Mouse (Mus musculus) left cerebral cortex, postnatal 4 days (tissue): ENCODE measurements around the gene Mrpl21. TPM values are rescaled to one million over a fixed set of nuclear protein-coding genes. Genes with fewer than 3 reads are reported as not detected.

Experiments used
- DNase-seq: peaks from one replicate; pipeline ENCODE4 v3.0.0-alpha.2; 2022
- intact Hi-C: fragments of 180-260 bp; cut with DNase I; formaldehyde crosslinking; loops from one replicate; pipeline ENCODE4 v1.15.1; 2025
- microRNA-seq: library from miRNA; unstranded; fragments of <30 nt; microRNA quantifications from one replicate; pipeline ENCODE4 v1.2.0, GENCODE M21; 2022
- total RNA-seq, 2 experiments: library from RNA; stranded (reverse); gene quantifications; 2 replicates each; pipeline ENCODE4 v1.2.3; 2021

The Mrpl21 gene
- total RNA-seq, 2 experiments from 2014 or later, result 51.5 to 52.5 TPM

DNA sequence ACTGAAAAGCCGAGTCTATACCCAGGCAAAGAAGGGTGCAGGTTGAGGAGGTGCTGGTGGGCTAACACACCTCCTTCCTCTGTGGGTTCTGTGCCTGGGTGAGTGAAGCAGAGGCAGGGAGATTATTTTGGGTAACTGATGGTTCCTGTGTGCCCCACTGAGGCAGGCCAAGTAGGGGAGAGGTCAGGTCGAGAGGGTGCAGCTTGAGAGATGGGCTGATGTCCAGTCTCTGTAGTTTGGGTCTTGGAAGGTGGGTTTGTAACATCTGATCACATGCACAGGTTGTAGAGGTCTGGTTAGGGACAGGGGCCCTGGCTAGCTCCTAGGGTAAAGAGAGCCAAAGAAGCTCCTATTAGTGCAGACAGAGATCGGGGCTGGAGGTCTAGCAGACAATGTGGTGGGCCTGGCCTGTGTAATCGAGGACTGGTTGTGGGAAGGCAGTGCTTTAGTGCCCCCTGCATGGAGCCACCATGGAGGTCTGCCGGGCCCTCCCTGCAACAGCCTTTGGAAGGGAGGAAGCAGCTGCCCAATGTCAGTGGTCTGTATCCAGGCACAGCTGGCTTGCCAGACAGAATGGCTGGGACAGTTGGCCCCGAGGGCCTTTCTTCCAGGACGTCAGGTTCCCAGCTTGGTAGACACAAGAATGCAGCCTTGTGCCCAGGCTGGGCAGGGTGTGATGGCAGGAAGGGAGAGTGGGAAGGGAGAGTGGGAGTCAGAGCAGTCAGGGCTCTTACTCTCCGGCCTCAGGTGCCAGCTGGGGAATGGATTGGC is 54.0 kb downstream of the Mrpl21 start:
- intact Hi-C loops, result no loop called here

DNA sequence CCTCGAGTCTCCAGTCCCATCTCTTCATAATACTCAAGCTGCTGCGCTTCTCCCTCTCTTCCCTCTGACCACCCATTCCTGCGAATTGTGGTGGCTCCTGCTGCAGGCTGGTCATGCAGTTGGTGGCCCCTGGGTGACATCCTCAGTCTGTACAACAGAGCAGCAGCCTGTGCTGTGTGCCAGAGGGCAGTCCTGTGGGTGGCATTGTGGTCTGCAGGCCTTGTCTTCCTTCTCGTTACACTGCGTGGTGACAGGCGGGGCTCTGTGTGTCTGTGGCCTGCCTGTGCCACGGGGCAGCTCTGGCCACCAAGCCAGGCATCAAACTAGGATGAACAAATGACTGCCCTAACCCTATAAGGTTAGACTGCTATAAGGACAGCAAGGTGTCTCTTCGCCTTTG is 56.5 kb downstream of the Mrpl21 start:
- intact Hi-C loops, result no loop called here

More for the DNA sequence above, 54.0 kb downstream of the Mrpl21 start:
- DNase-seq, result peak; percentile 13

DNA sequence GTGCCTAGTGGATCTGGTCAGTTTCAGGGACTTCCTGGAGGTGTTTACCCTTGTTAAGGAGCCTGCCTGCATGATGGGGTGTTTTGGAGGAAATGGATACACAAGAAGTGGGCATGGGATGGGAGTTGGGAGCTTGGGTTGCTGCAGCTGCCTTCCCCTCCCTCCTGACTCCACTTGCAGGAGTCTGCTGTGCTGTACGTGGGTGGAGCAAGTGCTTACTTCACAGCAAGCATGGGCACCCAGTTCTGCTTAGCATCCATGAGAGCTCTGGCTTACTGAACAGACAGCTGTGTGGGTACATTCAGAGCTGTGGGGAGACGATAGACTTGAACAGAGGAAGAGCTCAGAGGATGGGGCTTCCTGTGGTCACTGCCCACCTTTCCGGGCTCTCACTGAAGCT is 58.3 kb downstream of the Mrpl21 start:
- no peak for DNase-seq
- intact Hi-C loops, result no loop called here

More for the DNA sequence above, 56.5 kb downstream of the Mrpl21 start:
- no peak for DNase-seq

Small RNAs within 50 kb of the gene (microRNA-seq; reads per million reads assigned to microRNA genes)
- gene Mir6984, result not detected

Other genes with a start within 250 kb of the Mrpl21 start
- gene Ighmbp2, start 116 bp downstream of the Mrpl21 start, total RNA-seq, result 10 to 100 TPM; 13.5 TPM
- gene Cpt1a, start 39.4 kb downstream of the Mrpl21 start, total RNA-seq, result 10 to 100 TPM; 24.1 to 28.5 TPM
- under 1 TPM; 0.32 to 0.66 TPM for gene Tesmin, start 106.0 kb downstream of the Mrpl21 start, total RNA-seq
- gene Gal, start 131.6 kb downstream of the Mrpl21 start, total RNA-seq, result 1 to 10 TPM; 1.7 to 4.0 TPM